Mouse (Mus musculus): Measurements from ENCODE around the gene Heatr5b. TPM values are rescaled to one million over a fixed set of nuclear protein-coding genes. Genes with fewer than 3 reads are reported as not detected.

The Heatr5b gene
- polyA plus RNA-seq (2012; ENCODE audit: insufficient read depth, insufficient read length, missing spikeins): 16.3 and 19.6 TPM in 2 replicates

GRCm38 (mm10) chr17:78834856-78835835, at the start of gene Heatr5b, which contains the start of gene Gpatch11:
TSS of gene Heatr5b (minus strand) at chr17:78835364.
TSS of gene Gpatch11 (plus strand) at chr17:78835567.
- Histone ChIP-seq H3K4me1 (ENCODE audit: control insufficient read depth, insufficient read depth, low read length) (peaks cover 8% of the 10 kb centered on the region), H3K27ac (ENCODE audit: insufficient read depth, low read depth, low read length) (peak within 1 kb of the TSS; percentile 62), H3K4me3 (ENCODE audit: insufficient read depth, low read length) (peak within 1 kb of the TSS; percentile 97)
- TF ChIP-seq CTCF (IDR thresholded peaks at IDR 0.05; ENCODE audit: low read depth, low read length): no peak
- TF ChIP-seq POLR2A (IDR thresholded peaks at IDR 0.05; ENCODE audit: borderline replicate concordance, low read depth, low read length): peak; percentile 55; the same call in 1 of the 2 replicates

DNA sequence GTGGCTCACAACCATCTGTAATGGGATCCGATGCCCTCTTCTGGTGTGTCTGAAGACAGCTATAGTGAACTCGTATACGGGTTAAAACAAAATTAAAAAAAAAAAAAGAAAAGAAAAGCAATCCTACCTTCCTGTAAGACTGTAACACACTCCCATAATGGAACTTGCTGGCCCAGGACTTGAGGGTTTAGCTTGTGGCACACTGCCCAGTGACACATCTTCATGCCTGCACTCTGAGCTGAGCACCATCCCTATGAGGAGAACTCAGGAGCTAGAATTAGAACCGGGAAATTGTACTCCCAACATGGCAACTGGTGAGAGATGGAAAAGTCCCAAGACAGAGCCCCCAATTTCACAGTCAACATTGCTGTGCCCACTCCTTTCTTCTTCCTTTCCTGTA, 48.1 kb upstream of the Heatr5b start:
- H3K27ac ChIP-seq (ENCODE audit: insufficient read depth, low read depth, low read length): no peak overlapping the region
- H3K4me1 ChIP-seq (ENCODE audit: control insufficient read depth, insufficient read depth, low read length): peaks cover 8% of the 10 kb centered on the region
- no peak overlapping the region for H3K4me3 ChIP-seq (ENCODE audit: insufficient read depth, low read length)
- TF ChIP-seq CTCF (IDR thresholded peaks at IDR 0.05; ENCODE audit: low read depth, low read length) (no peak), POLR2A (IDR thresholded peaks at IDR 0.05; ENCODE audit: borderline replicate concordance, low read depth, low read length) (no peak)

- Histone ChIP-seq H3K4me1 (ENCODE audit: control insufficient read depth, insufficient read depth, low read length) (peaks cover 8% of the 10 kb centered on the region), H3K4me3 (ENCODE audit: insufficient read depth, low read length) (peak within 1 kb of the TSS; percentile 80), H3K27ac (ENCODE audit: insufficient read depth, low read depth, low read length) (peak within 1 kb of the TSS; percentile 70)
- no peak for TF ChIP-seq CTCF (IDR thresholded peaks at IDR 0.05; ENCODE audit: low read depth, low read length)
- TF ChIP-seq POLR2A (IDR thresholded peaks at IDR 0.05; ENCODE audit: borderline replicate concordance, low read depth, low read length): no peak
Measured at GRCm38 (mm10) chr17:78882401-78883112, 47.4 kb upstream of the Heatr5b start, which contains the start of gene Eif2ak2. TSS of gene Eif2ak2 (minus strand) at chr17:78882573.

GRCm38 (mm10) chr17:78881878-78882304, 46.7 kb upstream of the Heatr5b start:
- Histone ChIP-seq H3K4me3 (ENCODE audit: insufficient read depth, low read length) (peak overlapping the region; percentile 80), H3K27ac (ENCODE audit: insufficient read depth, low read depth, low read length) (peak overlapping the region; percentile 70), H3K4me1 (ENCODE audit: control insufficient read depth, insufficient read depth, low read length) (peaks cover 8% of the 10 kb centered on the region)
- no peak for TF ChIP-seq POLR2A (IDR thresholded peaks at IDR 0.05; ENCODE audit: borderline replicate concordance, low read depth, low read length)
- no peak for TF ChIP-seq CTCF (IDR thresholded peaks at IDR 0.05; ENCODE audit: low read depth, low read length)

- Histone ChIP-seq H3K4me3 (ENCODE audit: insufficient read depth, low read length) (no peak overlapping the region), H3K4me1 (ENCODE audit: control insufficient read depth, insufficient read depth, low read length) (no peaks in the 10 kb centered on the region), H3K27ac (ENCODE audit: insufficient read depth, low read depth, low read length) (no peak overlapping the region)
- no peak for TF ChIP-seq CTCF (IDR thresholded peaks at IDR 0.05; ENCODE audit: low read depth, low read length)
- TF ChIP-seq POLR2A (IDR thresholded peaks at IDR 0.05; ENCODE audit: borderline replicate concordance, low read depth, low read length): no peak
Measured at GRCm38 (mm10) chr17:78873886-78874285, 38.7 kb upstream of the Heatr5b start.

- Histone ChIP-seq H3K27ac (ENCODE audit: insufficient read depth, low read depth, low read length) (no peak overlapping the region), H3K4me3 (ENCODE audit: insufficient read depth, low read length) (no peak overlapping the region)
- TF ChIP-seq CTCF (IDR thresholded peaks at IDR 0.05; ENCODE audit: low read depth, low read length): no peak
- no peak for TF ChIP-seq POLR2A (IDR thresholded peaks at IDR 0.05; ENCODE audit: borderline replicate concordance, low read depth, low read length)
Measured at GRCm38 (mm10) chr17:78856243-78856642, 21.1 kb upstream of the Heatr5b start.

GRCm38 (mm10) chr17:78842271-78842928, 7.2 kb upstream of the Heatr5b start:
- TF ChIP-seq CTCF (IDR thresholded peaks at IDR 0.05; ENCODE audit: low read depth, low read length) (no peak), POLR2A (IDR thresholded peaks at IDR 0.05; ENCODE audit: borderline replicate concordance, low read depth, low read length) (no peak)
- Histone ChIP-seq H3K4me1 (ENCODE audit: control insufficient read depth, insufficient read depth, low read length) (0 out of 2 replicates have a peak, but pooled peaks cover 3% of the 10 kb centered on the region), H3K27ac (ENCODE audit: insufficient read depth, low read depth, low read length) (no peak overlapping the region), H3K4me3 (ENCODE audit: insufficient read depth, low read length) (no peak overlapping the region)

More at GRCm38 (mm10) chr17:78856243-78856642, 21.1 kb upstream of the Heatr5b start:
- H3K4me1 ChIP-seq (ENCODE audit: control insufficient read depth, insufficient read depth, low read length): no peaks in the 10 kb centered on the region

DNA sequence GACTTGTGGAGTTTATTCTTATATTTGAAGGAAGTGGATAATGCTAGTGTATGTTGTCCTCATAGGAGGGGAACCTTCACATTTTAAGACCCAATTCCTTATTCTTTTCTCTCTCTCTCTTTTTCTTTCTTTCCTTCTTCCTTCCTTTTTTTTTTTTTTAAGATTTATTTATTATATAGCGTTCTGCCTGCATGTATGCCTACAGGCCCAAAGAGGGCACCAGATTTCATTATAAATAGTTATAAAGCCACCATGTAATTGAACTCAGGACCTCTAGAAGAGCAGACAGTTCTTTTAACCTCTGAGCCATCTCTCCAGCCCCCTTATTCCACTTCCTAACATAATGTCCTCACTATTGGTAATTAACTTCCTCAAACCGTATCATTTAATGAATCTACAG, 892 bp upstream of the Heatr5b start:
- peak overlapping the region; percentile 62 for H3K27ac ChIP-seq (ENCODE audit: insufficient read depth, low read depth, low read length)

GRCm38 (mm10) chr17:78824346-78824745, 10.8 kb downstream of the Heatr5b start:
- no peak overlapping the region for H3K27ac ChIP-seq (ENCODE audit: insufficient read depth, low read depth, low read length)
- H3K4me3 ChIP-seq (ENCODE audit: insufficient read depth, low read length): no peak overlapping the region
- no peak for TF ChIP-seq CTCF (IDR thresholded peaks at IDR 0.05; ENCODE audit: low read depth, low read length)
- no peak for TF ChIP-seq POLR2A (IDR thresholded peaks at IDR 0.05; ENCODE audit: borderline replicate concordance, low read depth, low read length)
- H3K4me1 ChIP-seq (ENCODE audit: control insufficient read depth, insufficient read depth, low read length): no peaks in the 10 kb centered on the region

More for the DNA sequence above, 892 bp upstream of the Heatr5b start:
- Histone ChIP-seq H3K4me1 (ENCODE audit: control insufficient read depth, insufficient read depth, low read length) (peaks cover 5% of the 10 kb centered on the region), H3K4me3 (ENCODE audit: insufficient read depth, low read length) (peak overlapping the region; percentile 91)
- no peak for TF ChIP-seq POLR2A (IDR thresholded peaks at IDR 0.05; ENCODE audit: borderline replicate concordance, low read depth, low read length)
- TF ChIP-seq CTCF (IDR thresholded peaks at IDR 0.05; ENCODE audit: low read depth, low read length): no peak

Measured in bone marrow macrophage, adult 2 months (primary cell).